Mouse (Mus musculus) testis, adult 2 months (tissue): ENCODE results near the gene Nfkb1.

Experiments
- CTCF ChIP-seq: fragments of 200-500 bp; IDR thresholded peaks from 2 replicates; pipeline ENCODE4 v1.5.1; 2012; ENCODE audit warnings: low read depth, mild to moderate bottlenecking, inconsistent platforms, low read length, moderate library complexity; ENCODE audit not compliant: control insufficient read depth, insufficient read depth, insufficient replicate concordance
- POLR2A ChIP-seq: fragments of 200-500 bp; IDR thresholded peaks from 2 replicates; pipeline ENCODE4 v1.6.1; 2012; ENCODE audit warnings: low read depth, mild to moderate bottlenecking, inconsistent platforms, low read length, moderate library complexity; ENCODE audit not compliant: control insufficient read depth

- TF ChIP-seq CTCF (no peak), POLR2A (no peak)
Observed at GRCm38 (mm10) chr3:135691191-135692131, at the start of gene Nfkb1.
